Mouse (Mus musculus): ENCODE measurements around the gene Etv6.

GRCm38 (mm10) chr6:134131601-134132000, 96.1 kb downstream of the Etv6 start:
- TF ChIP-seq CTCF (IDR thresholded peaks at IDR 0.05; ENCODE audit: low read depth, low read length) (no peak), POLR2AphosphoS5 (IDR thresholded peaks at IDR 0.05; ENCODE audit: insufficient replicate concordance, low read depth, low read length) (no peak), GATA2 (IDR thresholded peaks at IDR 0.05; ENCODE audit: borderline replicate concordance, low read depth, low read length) (no peak)

Data from G1E (cell line).